Mouse (Mus musculus): ENCODE data around the gene 1110065P20Rik. TPM values are rescaled to one million over a fixed set of nuclear protein-coding genes. Genes with fewer than 3 reads are reported as not detected.
A peak's percentile ranks its signal among the peaks of the same experiment; 100 is the strongest.

Gene 1110065P20Rik
- polyA plus RNA-seq, 1 experiment from 2014 or later: 42.6 TPM

GRCm38 (mm10) chr4:124843493-124843892 is 7.5 kb downstream of the 1110065P20Rik start:
- DNase-seq (ENCODE audit: low spot score): peak; percentile 42

GRCm38 (mm10) chr4:124840998-124841397 is 10.0 kb downstream of the 1110065P20Rik start:
- no peak for DNase-seq (ENCODE audit: low spot score)

GRCm38 (mm10) chr4:124838035-124838700 is 12.8 kb downstream of the 1110065P20Rik start:
- DNase-seq (ENCODE audit: low spot score): no peak

GRCm38 (mm10) chr4:124832796-124833195 is 18.2 kb downstream of the 1110065P20Rik start:
- no peak for DNase-seq (ENCODE audit: low spot score)

GRCm38 (mm10) chr4:124829671-124830070 is 21.3 kb downstream of the 1110065P20Rik start:
- DNase-seq (ENCODE audit: low spot score): no peak

- no peak for DNase-seq (ENCODE audit: low spot score)
Measured at GRCm38 (mm10) chr4:124825371-124825965, 25.5 kb downstream of the 1110065P20Rik start.

- no peak for DNase-seq (ENCODE audit: low spot score)
Measured at GRCm38 (mm10) chr4:124824967-124825366, 26.0 kb downstream of the 1110065P20Rik start.

- DNase-seq (ENCODE audit: low spot score): no peak
Measured at GRCm38 (mm10) chr4:124818832-124819231, 32.2 kb downstream of the 1110065P20Rik start.

- no peak for DNase-seq (ENCODE audit: low spot score)
Measured at GRCm38 (mm10) chr4:124817803-124818202, 33.2 kb downstream of the 1110065P20Rik start.

GRCm38 (mm10) chr4:124815901-124816300 is 35.1 kb downstream of the 1110065P20Rik start:
- no peak for DNase-seq (ENCODE audit: low spot score)

- no peak for DNase-seq (ENCODE audit: low spot score)
Measured at GRCm38 (mm10) chr4:124811347-124811975, 39.5 kb downstream of the 1110065P20Rik start.

- no peak for DNase-seq (ENCODE audit: low spot score)
Measured at GRCm38 (mm10) chr4:124810056-124810455, 40.9 kb downstream of the 1110065P20Rik start.

GRCm38 (mm10) chr4:124809136-124809883 is 41.7 kb downstream of the 1110065P20Rik start:
- DNase-seq (ENCODE audit: low spot score): no peak

- no peak for DNase-seq (ENCODE audit: low spot score)
Measured at GRCm38 (mm10) chr4:124808511-124808910, 42.5 kb downstream of the 1110065P20Rik start.

GRCm38 (mm10) chr4:124803406-124803805 is 47.6 kb downstream of the 1110065P20Rik start:
- no peak for DNase-seq (ENCODE audit: low spot score)

- peak; percentile 98 for DNase-seq (ENCODE audit: low spot score)
Measured at GRCm38 (mm10) chr4:124802309-124803260, 48.4 kb downstream of the 1110065P20Rik start.

GRCm38 (mm10) chr4:124801552-124802308 is 49.3 kb downstream of the 1110065P20Rik start, which contains the start of gene Mtf1:
TSS of gene Mtf1 (plus strand) at chr4:124802104.
- DNase-seq (ENCODE audit: low spot score): peak; percentile 88

Data from thymus, postnatal 0 days (tissue).